Mouse (Mus musculus) kidney, postnatal 14 days (tissue): ENCODE data around the gene Alyref.
"Not testable (repeated sequence)": the region's sequence is repeated elsewhere in the genome, so short reads cannot be mapped to it uniquely, and the experiment has no call there.

Experiments used
- DNase-seq: peaks from one replicate; pipeline ENCODE4 v3.0.0; 2022; ENCODE audit warnings: mixed read lengths

Gene Alyref

GRCm38 (mm10) chr11:120572752-120573584, 25.2 kb downstream of the Alyref start, which contains the start of gene P4hb:
Gene P4hb (minus strand): TSS chr11:120573253.
- DNase-seq: peak; percentile 100

- no peak for DNase-seq
These were observed 25.8 kb downstream of the Alyref start for GRCm38 (mm10) chr11:120572417-120572751.

GRCm38 (mm10) chr11:120571754-120572416, 26.3 kb downstream of the Alyref start:
- DNase-seq: no peak

- DNase-seq: no peak
These were observed 27.0 kb downstream of the Alyref start for GRCm38 (mm10) chr11:120571122-120571521.

GRCm38 (mm10) chr11:120568324-120568723, 29.8 kb downstream of the Alyref start:
- no peak for DNase-seq

DNA sequence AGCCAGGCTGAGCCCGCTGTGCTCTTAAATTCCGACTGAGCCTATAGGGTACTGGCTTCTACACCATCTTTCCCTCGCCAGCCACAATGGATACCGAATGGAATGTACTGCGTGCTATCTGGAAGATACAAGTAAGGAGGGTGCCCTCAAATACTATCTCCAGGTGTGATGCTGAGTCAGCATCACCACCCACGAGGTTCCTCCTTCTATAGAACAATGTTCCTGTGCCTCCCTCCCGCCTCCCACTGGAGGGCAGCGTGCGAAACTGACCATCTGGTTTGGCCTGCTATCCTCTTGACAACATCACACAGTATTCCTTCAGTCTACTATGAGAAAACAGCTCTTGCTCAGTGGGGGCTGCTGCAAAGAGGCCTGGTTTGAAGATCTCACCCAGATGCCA, 33.1 kb downstream of the Alyref start:
- DNase-seq: no peak

DNA sequence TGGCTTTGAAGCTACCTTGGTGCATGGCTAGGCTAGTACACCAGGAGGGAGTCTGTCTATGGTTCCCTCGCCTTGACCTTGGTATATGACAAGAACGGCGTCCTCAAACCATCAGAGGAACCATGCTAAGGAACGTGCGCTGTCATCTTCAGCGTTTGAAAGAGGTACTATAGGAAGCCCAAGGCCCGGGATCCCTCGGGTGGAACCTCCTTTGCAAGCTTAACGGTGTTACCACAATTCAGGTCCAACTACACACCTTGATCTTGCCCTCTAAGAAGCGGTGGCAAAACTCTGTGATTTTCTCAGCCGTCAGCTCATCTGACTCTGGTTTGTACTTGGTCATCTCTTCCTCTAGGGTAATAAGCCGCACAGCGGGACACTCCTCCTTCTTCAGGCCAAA, 35.2 kb downstream of the Alyref start:
- DNase-seq: no peak

- DNase-seq: no peak
These were observed 37.0 kb downstream of the Alyref start for GRCm38 (mm10) chr11:120560952-120561728.

DNA sequence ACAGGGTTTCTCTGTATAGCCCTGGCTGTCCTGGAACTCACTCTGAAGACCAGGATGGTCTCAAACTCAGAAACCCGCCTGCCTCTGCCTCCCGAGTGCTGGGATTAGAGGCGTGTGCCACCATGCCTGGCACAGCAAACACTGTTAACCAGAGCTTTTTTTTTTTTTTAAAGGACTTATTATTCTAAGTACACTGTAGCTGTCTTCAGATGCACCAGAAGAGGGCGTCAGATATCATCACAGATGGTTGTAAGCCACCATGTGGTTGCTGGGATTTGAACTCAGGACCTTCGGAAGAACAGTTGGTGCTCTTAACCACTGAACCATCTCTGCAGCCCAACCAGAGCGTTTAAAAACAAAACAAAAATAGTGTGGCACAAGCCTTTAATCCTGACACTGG, 39.3 kb downstream of the Alyref start:
- DNase-seq: not testable (repeated sequence)

GRCm38 (mm10) chr11:120555260-120555659, 42.9 kb downstream of the Alyref start:
- DNase-seq: no peak

DNA sequence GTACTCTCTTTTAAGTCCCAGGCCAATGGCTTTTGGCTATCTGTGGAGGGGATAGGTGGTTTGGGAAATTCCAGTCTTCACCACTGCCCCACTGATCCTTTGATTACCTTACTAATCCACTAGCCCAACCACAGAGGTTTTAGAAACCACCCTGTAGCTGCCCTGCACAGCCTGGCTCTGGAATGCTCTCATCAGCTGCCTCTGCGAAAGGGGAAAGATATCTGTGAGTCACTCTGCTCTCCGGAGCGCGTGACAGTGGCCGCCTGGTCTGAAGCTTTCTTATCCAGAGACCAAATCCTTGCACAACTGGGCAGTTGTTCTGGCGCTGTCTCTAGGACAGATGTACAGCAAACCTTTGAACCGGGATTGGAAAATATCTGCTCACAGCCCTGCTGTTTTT, 43.3 kb downstream of the Alyref start:
- no peak for DNase-seq

DNA sequence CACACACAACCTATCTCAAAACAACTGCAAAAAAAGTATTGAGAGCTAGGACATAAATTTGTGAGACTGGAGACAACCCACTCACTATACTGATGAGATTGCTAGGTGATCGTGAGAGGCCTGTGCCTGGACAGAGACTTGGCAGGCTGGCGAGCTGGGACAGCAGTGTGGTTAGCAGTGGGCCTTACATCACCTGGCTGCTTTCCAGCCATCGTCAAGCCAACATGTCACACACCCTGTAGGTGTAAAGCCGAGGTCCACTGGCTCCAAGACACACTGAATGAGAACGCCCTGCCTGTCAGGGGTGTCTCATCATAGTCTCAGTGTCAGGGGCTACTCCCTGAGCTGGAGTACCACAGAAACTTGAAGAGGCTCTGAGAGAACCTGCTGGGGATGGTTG, 45.4 kb downstream of the Alyref start:
- DNase-seq: no peak

GRCm38 (mm10) chr11:120550810-120551440, 47.2 kb downstream of the Alyref start, which contains the start of gene Ppp1r27:
Gene Ppp1r27 (minus strand): TSS chr11:120551132.
- no peak for DNase-seq

GRCm38 (mm10) chr11:120549986-120550809, 48.0 kb downstream of the Alyref start:
- DNase-seq: peak; percentile 22

- DNase-seq: peak; percentile 96
These were observed 48.8 kb downstream of the Alyref start, which contains the start of gene Mcrip1 for GRCm38 (mm10) chr11:120549168-120549945. Gene Mcrip1 (minus strand): TSS chr11:120549727.

GRCm38 (mm10) chr11:120548786-120549167, 49.4 kb downstream of the Alyref start:
- DNase-seq: no peak

GRCm38 (mm10) chr11:120548214-120548613, 50.0 kb downstream of the Alyref start:
- no peak for DNase-seq

DNA sequence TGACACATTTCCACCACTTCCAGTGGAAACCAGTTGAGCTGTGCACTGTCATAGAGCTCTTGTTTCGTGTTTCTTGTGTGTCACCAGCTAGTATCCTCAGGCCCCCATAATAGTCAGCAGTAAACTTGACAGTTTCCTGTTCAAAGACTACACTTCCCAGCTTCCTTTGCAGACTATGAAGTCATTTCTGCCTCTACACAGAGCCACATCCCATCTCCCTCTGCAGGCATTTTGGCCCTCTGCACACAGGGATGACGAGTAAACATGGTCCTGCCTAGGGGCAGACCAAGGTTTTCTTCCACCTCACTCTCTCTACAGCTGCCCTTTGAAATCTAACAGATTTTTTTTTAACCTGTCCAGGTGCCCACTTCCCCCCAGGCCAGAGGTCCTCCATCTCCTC, 50.7 kb downstream of the Alyref start:
- peak; percentile 27 for DNase-seq

GRCm38 (mm10) chr11:120545964-120546363, 52.2 kb downstream of the Alyref start:
- peak; percentile 55 for DNase-seq

DNA sequence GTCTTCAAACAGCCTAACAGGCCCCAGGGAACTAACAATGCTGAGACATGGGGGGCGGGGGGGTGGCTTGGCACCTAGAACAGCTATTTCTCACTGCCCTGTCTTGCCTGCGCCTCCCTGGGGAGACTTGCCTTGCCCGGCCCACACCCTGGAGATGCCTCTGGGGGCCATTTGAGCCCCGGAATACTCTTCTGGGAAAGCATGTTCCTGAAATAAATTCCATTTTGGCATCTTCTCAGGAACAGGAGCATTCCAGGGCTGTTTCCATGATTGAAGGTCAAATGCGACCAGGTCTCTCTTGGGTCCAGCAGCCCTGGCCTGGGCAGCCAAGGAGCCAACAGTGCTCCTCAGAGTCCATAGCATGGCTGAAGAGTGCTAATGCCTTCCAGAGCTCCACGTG, 55.8 kb downstream of the Alyref start:
- peak; percentile 30 for DNase-seq
